In the genomic region with DNA sequence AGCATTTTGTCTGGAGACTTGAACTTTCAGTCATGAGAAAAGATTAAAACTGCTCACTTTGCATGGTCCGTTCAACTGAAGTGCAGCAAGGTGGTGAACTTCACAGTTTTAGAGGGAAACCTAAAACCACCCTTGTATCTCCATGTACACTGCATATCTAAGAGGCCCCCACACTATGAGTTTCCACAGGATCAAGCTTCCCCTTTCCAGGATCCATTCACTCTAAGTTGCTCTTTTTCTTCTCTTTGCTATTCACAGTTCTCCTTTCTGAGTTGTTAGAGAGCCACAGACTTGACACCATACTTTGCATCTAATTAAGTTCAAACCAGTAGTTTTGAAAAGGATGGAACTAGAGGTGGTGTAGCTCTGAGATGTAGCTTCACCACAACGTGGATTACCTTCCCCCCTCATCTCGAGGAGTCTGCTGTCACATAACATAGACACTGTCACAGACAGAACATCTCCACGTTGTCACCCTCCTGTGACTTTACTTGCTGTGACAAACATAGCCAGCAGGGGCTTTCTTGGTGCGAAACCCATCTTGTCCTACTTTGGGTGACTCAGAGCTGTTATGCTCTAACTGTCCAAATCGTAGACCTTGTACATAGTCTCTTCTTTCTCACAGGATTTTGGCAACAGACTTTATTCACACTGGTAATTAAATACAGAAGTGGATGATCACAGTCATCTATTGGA, we compare ENCODE assay signal across 16 mouse cellular contexts.
"Had no signal": no experiment of that assay in that cellular context is flagged by ENCODE, and none has a peak within 500 bp of the region (broad histone marks: within the 10 kb centered on the region; RNA-seq: fewer than 3 reads in every experiment).

No protein-coding gene starts in this region.

- DNase-seq: kidney, adult 2 months; kidney, postnatal 36 days; left cerebral cortex, postnatal 4 days; retina, postnatal 1 day; right cerebral cortex, postnatal 4 days; spleen, adult 18-20 months; thymus, adult 2 months; thymus, postnatal 25 days had no signal

- H3K27me3 ChIP-seq: kidney, embryonic 15.5 days; liver, embryonic 15.5 days; lung, embryonic 15.5 days; megakaryocyte, embryonic 14.5 days; midbrain, embryonic 12.5 days; neural tube, embryonic 13.5 days had no signal

- H3K4me2 ChIP-seq: kidney, embryonic 15.5 days; liver, embryonic 11.5 days; liver, embryonic 15.5 days; lung, embryonic 15.5 days; midbrain, embryonic 12.5 days; neural tube, embryonic 13.5 days had no signal

- H3K9ac ChIP-seq: kidney, embryonic 15.5 days; liver, embryonic 15.5 days; lung, embryonic 15.5 days; midbrain, embryonic 12.5 days; neural tube, embryonic 13.5 days had no signal

- H3K9me3 ChIP-seq: kidney, embryonic 15.5 days; liver, embryonic 15.5 days; lung, embryonic 15.5 days; megakaryocyte, embryonic 14.5 days; midbrain, embryonic 12.5 days; neural tube, embryonic 13.5 days had no signal

- H3K4me3 ChIP-seq: kidney, embryonic 15.5 days; liver, embryonic 15.5 days; lung, embryonic 15.5 days; megakaryocyte, embryonic 14.5 days; midbrain, embryonic 12.5 days; neural tube, embryonic 13.5 days had no signal

- H3K36me3 ChIP-seq: kidney, embryonic 15.5 days; liver, embryonic 15.5 days; lung, embryonic 15.5 days; midbrain, embryonic 12.5 days; neural tube, embryonic 13.5 days had no signal

- ATAC-seq: midbrain, embryonic 16.5 days had no signal

- H3K4me1 ChIP-seq: liver, embryonic 15.5 days; megakaryocyte, embryonic 14.5 days; midbrain, embryonic 12.5 days; neural tube, embryonic 13.5 days had no signal

- H3K27ac ChIP-seq: kidney, embryonic 15.5 days; liver, embryonic 15.5 days; lung, embryonic 15.5 days; midbrain, embryonic 12.5 days; neural tube, embryonic 13.5 days had no signal
